Mouse (Mus musculus): ENCODE measurements around the gene Lhpp.

Lhpp gene

DNA sequence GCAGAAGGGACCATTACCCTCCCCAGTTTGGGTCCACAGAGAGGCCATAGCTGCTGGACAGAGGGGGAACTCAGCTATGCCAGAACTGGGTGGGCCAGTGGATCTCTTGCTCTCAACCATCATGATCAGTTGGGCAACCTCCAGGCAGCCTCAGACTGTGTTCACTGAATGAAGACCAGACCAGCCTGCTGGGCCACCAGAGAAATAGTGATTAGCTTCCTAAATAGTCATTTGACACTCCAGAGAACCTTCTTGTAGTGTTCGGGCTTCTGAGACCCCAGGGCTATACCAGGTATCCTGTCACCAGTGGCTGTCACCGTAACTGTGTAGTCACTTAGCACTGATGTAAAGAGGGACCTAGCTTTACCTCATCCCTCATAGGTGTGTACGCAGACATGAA lies 71.9 kb downstream of the Lhpp start:
- DNase-seq (ENCODE audit: low spot score) = no peak

GRCm38 (mm10) chr7:132682901-132683300 lies 72.5 kb downstream of the Lhpp start:
- DNase-seq (ENCODE audit: low spot score) = no peak

DNA sequence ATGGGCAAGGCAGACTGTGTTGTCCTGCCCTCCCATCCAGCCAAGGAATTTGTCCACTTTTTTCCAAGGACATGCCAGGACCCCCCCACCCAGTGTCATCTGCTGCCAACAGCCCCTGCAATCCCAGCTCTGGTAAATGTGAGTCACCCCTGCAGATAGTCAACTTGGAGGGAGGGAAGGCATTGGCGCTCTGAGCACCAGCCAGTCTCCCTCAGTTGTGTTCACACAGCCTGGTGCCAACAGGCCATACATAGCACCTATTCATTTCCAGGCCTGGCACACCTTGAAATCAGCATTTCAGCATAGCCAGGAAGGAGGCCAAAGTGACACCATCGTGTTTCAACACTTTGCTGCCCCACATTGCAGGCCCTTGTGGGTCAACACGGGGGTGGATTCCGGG lies 73.5 kb downstream of the Lhpp start:
- DNase-seq (ENCODE audit: low spot score) = no peak

- no peak for DNase-seq (ENCODE audit: low spot score)
These were observed 76.1 kb downstream of the Lhpp start for GRCm38 (mm10) chr7:132686515-132686914.

GRCm38 (mm10) chr7:132687897-132688296 lies 77.5 kb downstream of the Lhpp start:
- DNase-seq (ENCODE audit: low spot score) = no peak

GRCm38 (mm10) chr7:132688721-132689120 lies 78.3 kb downstream of the Lhpp start:
- DNase-seq (ENCODE audit: low spot score) = no peak

DNA sequence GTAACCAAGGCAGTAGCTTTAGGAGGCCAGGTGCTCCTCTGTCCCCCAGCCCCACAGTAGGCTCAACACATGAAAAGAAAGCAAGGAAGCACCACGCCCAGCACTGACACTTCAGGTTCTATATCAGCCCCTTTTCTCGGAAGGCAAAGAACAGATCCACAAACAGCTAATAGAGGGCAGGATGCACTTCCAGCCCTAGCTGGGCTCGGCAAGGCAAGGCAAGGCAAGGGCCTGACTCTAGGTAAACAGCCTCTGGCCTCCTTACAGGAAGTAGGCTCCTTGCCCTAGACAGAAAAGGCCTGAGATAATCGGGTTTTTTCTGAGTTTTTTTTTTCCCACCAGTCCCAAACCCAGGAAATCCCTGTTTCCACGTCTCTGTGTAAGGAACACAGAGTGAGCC lies 79.3 kb downstream of the Lhpp start:
- DNase-seq (ENCODE audit: low spot score) = no peak

- DNase-seq (ENCODE audit: low spot score) = no peak
These were observed 80.5 kb downstream of the Lhpp start for GRCm38 (mm10) chr7:132690716-132691472.

- no peak for DNase-seq (ENCODE audit: low spot score)
These were observed 82.3 kb downstream of the Lhpp start for GRCm38 (mm10) chr7:132692719-132693118.

DNA sequence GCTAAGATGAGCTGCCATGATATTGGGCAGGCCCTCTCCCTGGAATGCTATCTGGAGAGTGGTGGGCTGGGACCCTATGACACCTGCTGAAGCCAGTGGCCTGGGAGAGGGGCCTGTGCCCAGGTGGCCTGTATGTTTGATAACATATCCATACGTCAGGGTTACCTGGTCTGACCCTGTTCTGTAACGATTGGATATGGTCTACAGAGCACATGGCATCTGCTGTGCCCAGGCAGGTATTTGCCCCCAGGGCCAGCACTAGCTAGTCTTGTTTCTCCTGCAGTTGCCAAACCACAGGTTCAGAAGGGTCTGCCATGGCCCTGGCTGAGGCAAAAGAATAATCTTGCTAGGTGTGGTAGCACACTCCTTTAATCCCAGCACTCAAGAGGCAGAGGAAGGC lies 83.1 kb downstream of the Lhpp start:
- no peak for DNase-seq (ENCODE audit: low spot score)

DNA sequence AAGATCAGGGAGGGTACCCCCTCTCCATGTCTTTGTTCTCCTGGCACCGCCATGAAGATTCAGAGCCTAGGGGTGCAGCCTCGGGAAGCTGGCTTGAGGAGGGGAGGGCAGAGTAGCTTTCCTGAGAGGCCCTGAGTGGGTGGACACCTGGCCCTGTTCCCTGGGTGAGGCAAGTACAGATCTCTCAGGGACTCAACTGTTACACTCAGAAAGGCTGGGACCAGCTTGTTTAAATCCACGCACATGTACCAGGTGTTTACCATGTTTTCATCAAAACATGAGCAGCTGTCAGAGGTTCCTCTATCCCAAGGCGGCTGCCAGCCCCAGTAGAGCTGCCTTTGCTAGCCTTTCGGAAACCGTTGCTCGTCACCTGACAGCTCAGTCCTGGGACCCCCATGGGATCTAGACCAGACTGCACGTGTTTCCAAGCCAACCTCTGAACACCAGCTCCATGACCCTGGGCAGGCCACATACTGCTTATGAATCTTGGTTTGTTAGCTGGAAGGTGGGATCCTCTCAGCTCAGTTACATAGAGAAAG lies 86.9 kb downstream of the Lhpp start:
- DNase-seq (ENCODE audit: low spot score) = no peak

DNA sequence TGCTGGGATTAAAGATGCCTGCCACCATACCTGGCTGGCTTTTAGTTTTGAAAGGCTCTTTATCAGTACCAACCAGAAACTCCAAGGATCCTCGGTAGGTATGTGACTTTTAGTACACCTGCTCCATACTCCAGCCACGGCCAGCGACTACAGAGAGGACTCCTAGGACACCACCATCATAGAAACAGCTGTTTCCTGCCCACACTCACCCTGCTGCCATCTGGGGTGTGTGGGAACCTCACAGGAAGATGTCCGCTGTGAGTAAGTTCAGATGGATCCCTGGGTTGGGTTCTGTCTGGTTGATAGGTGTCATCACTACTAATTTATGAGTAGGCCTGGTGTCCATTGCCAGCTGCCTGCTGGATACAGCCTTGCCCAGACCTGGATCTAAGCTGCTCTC lies 88.3 kb downstream of the Lhpp start:
- no peak for DNase-seq (ENCODE audit: low spot score)

- no peak for DNase-seq (ENCODE audit: low spot score)
These were observed 88.7 kb downstream of the Lhpp start for GRCm38 (mm10) chr7:132699165-132699564.

DNA sequence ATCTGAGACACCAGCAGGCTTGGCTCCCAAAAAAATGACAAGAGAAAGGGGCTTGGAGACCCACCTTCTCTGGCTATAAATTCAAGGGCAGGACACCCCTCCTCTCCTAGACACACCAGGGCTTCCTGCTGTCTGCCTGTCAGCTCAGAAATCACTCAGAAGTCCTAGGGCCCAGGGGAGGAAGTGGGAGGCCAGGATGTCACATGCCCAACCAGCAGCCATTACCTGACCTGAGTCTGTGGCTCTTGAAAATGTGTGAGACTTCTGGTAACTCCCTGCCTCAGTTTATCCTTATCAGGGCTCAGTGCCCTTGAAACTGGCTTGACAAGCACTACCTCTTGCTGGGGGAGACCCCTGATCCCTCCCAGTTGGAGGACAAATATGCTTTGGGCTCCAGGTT lies 89.2 kb downstream of the Lhpp start:
- DNase-seq (ENCODE audit: low spot score) = no peak

- no peak for DNase-seq (ENCODE audit: low spot score)
These were observed 89.7 kb downstream of the Lhpp start for GRCm38 (mm10) chr7:132700107-132700506.

DNA sequence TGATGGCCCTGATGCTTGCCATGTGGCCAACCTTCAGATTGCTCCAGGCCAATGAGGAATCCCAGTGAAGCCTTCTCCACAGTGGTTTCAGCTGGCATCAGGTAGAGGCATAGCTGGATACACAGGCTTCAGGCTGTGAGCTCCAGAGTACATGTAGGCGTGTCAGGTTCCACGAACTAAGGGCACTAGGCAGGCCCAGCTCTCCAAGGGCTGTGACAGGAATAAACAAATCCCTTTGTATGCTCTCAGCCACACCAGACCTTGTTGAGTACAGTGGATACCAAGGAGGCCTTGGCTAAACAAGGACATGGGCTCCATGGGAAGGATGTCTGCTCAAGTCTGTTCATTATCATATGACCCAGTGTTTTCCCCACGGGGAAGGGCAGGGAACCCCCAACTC lies 91.0 kb downstream of the Lhpp start:
- no peak for DNase-seq (ENCODE audit: low spot score)

DNA sequence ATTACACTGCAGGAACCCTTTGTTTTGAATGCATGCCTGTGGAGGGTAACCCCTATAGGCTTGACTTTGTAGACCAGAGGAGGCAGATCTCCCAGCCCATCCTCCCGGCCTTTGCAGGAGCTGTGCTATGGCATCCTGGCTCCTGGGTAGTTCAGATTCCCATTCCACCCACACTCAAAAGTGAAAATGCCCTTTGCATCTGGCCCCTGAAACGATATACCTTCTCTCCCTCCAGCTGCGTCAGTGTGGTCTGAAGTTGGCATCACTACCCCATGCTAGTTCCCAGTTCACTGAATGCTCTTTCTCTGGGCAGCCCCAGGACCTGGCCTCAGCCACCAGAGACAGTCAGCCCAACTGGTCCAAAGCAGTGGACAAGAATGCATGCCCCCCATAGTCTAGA lies 91.6 kb downstream of the Lhpp start:
- DNase-seq (ENCODE audit: low spot score) = no peak

GRCm38 (mm10) chr7:132702492-132703070 lies 92.1 kb downstream of the Lhpp start:
- peak; percentile 59 for DNase-seq (ENCODE audit: low spot score)

GRCm38 (mm10) chr7:132703515-132704309 lies 93.3 kb downstream of the Lhpp start:
- DNase-seq (ENCODE audit: low spot score) = no peak

- no peak for DNase-seq (ENCODE audit: low spot score)
These were observed 94.0 kb downstream of the Lhpp start for GRCm38 (mm10) chr7:132704310-132704875.

DNA sequence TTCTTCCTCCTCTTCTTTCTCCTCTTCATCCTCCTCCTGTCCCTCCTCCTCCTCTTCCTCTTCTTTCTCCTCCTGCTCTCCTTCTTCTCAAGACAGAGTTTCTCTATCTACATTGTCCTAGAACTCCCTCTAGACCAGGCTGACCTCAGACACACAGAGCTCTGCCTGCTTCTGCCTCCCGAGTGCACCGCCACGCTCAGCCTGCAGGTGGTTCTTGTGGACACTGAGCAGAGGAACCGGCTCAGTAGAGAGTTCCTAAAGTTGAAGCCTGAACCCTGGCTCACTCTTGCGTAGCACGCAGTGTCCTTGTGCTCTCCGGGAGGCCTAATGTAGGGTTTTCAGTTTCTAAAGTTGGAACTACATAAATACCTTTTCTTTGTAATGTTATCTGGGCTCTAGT lies 94.7 kb downstream of the Lhpp start:
- no peak for DNase-seq (ENCODE audit: low spot score)

GRCm38 (mm10) chr7:132711579-132711978 lies 101.1 kb downstream of the Lhpp start:
- DNase-seq (ENCODE audit: low spot score) = no peak
